Mouse (Mus musculus) lung, adult 2 months (tissue): ENCODE measurements around the gene Arl15. TPM values are rescaled to one million over a fixed set of nuclear protein-coding genes. Genes with fewer than 3 reads are reported as not detected.

Experiments used
- DNase-seq: peaks from one replicate; pipeline ENCODE4 v3.0.0; 2022
- H3K4me1 ChIP-seq: fragments of 200-500 bp; 2 replicates; pipeline ENCODE4 v1.6.1; 2011; ENCODE audit warnings: low read length; ENCODE audit not compliant: control insufficient read depth, insufficient read depth
- H3K4me3 ChIP-seq: fragments of 200-500 bp; replicated peaks from 2 replicates; pipeline ENCODE3; 2011; ENCODE audit warnings: low read depth, mild to moderate bottlenecking, control low read depth, low read length; ENCODE audit errors: extremely low read depth
- CTCF ChIP-seq: fragments of 200-500 bp; IDR thresholded peaks from 2 replicates; pipeline ENCODE4 v1.5.1; 2011; ENCODE audit warnings: mild to moderate bottlenecking, low read length, control low read depth; ENCODE audit not compliant: insufficient read depth
- POLR2A ChIP-seq: fragments of 200-500 bp; IDR thresholded peaks from 2 replicates; pipeline ENCODE4 v1.6.1; 2011; ENCODE audit warnings: low read depth, mild to moderate bottlenecking, control low read depth, low read length, borderline replicate concordance; ENCODE audit errors: extremely low read depth
- WGBS: fragments of 180-500 bp; shearing (Covaris S2); methylation state at CpG from one replicate; pipeline ENCODE4 v1.1.7; 2018; 5-methylcytosine and 5-hydroxymethylcytosine counted together
- polyA plus RNA-seq: library from polyadenylated mRNA; depleted of rRNA; stranded (reverse); fragments of >200 nt; gene quantifications from 2 replicates; pipeline ENCODE4 v1.2.3, GENCODE M21; 2012

The Arl15 gene
- polyA plus RNA-seq, 1 experiment: 15.1 TPM

DNA sequence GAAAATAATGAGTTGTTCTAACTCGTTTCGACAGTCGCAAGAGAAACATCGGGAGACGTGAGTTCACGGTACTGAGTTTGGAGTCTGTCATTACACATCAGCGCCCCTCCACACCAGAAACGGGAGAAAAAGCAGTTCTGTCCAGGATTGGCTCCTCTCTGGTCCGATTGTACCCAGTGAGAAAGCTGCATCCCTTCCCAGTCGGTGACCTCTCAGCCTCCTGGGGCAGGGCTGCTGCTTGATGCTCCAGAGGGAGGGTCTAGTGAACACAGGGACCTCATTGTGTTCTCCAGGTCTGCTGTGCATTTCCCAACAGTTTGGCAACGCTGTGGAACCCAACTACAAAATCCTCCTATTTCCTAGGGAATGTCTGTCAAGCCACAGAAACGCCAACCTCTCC is 216.7 kb downstream of the Arl15 start:
- Histone ChIP-seq H3K4me3 (no peak overlapping the region), H3K4me1 (no peaks in the 10 kb centered on the region)
- no peak for DNase-seq
- WGBS: 82% methylated on average over 12 of the region's 12 CpGs
- TF ChIP-seq CTCF (no peak), POLR2A (no peak)

DNA sequence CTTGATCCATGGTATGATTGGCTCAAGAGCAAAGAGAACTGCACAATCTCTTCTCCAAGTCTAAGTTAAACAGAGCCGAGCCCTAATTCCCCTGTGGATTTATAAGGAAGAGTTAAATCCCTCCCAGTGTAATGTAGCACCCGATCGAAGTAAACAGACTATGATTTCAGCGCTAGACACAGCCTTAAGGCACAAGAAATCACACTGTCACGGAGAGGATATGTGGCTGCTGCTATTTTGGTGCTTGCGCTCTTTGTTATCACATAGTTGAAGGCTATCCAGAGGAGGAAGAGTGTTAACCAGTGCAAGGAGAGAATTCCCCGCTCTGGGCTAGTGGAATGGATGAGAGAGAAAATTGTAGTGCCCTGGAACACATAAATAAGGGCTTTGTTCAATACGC is 223.6 kb downstream of the Arl15 start:
- TF ChIP-seq POLR2A (no peak), CTCF (no peak)
- WGBS: 74% methylated on average over 8 of the region's 8 CpGs
- Histone ChIP-seq H3K4me1 (no peaks in the 10 kb centered on the region), H3K4me3 (no peak overlapping the region)
- no peak for DNase-seq

DNA sequence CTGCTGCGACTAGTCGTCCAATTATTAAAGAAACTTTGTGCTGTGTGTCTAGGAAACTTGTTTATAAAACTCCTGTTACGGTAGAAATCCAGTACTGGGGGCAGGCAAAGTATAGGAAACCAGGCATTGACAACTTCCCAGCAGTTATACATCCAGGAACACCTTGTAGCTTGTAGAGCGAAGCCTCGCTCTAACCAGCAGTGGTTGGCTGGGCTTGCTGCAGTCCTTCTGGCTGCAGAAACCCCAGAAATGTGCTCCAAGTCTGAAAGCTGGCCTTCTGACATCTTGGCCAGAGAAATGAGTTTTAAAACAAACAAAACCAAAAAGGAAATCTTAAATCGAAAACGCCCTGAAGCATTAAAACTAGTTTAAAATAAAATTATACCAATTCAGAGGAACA is 229.2 kb downstream of the Arl15 start:
- TF ChIP-seq POLR2A: no peak
- no peak for TF ChIP-seq CTCF
- no peak for DNase-seq
- 71% methylated on average over 7 of the region's 7 CpGs for WGBS
- H3K4me1 ChIP-seq: no peaks in the 10 kb centered on the region; the same call in 1 of the 2 replicates
- no peak overlapping the region for H3K4me3 ChIP-seq

DNA sequence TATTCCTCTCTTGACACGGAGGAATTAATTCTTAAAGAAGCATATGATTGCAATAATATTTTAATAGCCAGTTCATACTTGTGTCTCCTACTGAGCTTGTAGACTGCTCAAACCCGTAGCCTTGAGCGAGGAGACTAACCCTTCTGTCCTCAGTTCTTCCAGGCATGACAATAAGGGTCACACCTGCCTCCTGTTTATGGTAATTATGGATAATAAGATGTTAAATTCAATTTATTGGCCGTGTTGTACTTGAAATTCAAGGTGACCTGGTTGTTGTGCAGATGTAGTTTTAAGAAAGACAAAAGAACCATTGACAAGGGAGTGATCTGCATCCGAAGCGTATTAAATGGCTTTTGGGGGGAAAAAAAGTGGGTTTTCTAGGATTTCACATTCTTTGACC is 232.0 kb downstream of the Arl15 start:
- Histone ChIP-seq H3K4me1 (no peaks in the 10 kb centered on the region; the same call in none of the 2 replicates), H3K4me3 (no peak overlapping the region)
- no peak for DNase-seq
- no peak for TF ChIP-seq CTCF
- TF ChIP-seq POLR2A: no peak
- 91% methylated on average over 6 of the region's 6 CpGs for WGBS

DNA sequence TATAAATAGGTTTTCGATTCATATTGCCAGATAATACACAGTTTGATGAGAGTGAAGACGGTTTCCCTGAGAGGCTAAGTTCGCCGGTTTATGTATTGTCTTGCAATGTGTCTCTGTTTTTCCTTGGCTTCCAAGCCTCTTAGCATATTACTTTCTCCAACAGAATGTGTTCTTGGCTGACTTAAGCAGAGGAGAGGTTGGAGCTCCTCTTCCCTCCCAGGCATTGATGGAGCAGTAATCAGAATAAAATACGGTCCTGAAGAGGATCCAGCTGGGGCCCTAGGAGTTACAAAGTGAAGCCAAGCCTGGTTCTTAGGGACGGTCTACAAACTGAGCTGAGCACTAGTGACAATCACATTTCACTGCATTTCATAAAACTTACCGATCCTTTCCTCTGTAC is 232.4 kb downstream of the Arl15 start:
- TF ChIP-seq POLR2A: no peak
- no peak for TF ChIP-seq CTCF
- WGBS: 89% methylated on average over 7 of the region's 7 CpGs
- no peak for DNase-seq
- H3K4me1 ChIP-seq: no peaks in the 10 kb centered on the region; the same call in none of the 2 replicates
- no peak overlapping the region for H3K4me3 ChIP-seq

DNA sequence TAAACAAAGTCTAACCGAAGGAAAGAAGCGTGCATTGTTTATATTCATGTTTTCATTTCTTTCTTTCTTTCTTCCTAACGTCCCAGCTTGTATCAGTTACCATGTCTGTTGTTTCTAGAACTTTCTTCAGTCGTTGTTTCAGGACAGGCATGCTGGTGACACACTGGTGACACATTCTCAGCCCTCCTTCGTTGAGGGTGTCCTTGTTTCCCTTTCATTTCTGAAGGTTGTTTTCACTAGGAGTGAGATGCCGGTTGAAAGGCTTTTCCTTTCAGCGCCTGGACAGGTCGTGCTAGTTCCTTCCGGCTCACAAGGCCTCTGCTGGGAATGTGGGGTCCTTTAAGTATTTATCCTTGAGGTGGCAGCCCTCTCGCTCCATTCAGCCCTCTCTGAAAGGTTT is 253.8 kb downstream of the Arl15 start:
- TF ChIP-seq POLR2A: no peak
- TF ChIP-seq CTCF: no peak
- no peak overlapping the region for H3K4me3 ChIP-seq
- DNase-seq: no peak
- WGBS: 38% methylated on average over 10 of the region's 10 CpGs
- H3K4me1 ChIP-seq: no peaks in the 10 kb centered on the region; the same call in 1 of the 2 replicates

DNA sequence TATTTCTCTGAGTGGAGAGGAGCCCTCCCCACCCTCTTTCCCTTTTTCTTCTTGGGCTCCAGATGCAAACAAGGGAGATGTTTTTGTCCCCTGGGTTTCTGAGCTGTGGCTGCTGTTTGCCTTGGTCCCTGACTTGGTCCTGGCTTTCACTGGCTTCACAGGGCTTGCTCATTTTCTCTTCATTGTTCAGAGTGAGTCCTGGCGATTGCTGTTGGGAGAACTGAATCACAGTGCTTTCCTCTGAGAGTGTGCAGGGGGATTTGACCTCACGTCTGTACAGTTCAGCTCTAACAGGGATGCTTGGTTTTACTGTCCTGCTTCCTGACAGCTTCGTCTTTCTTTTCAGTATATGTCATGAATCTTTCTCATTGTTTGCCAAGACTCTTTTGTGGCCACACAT is 254.4 kb downstream of the Arl15 start:
- WGBS: 69% methylated on average over 3 of the region's 3 CpGs
- no peak for TF ChIP-seq CTCF
- TF ChIP-seq POLR2A: no peak
- no peak for DNase-seq
- H3K4me3 ChIP-seq: no peak overlapping the region
- no peaks in the 10 kb centered on the region; the same call in 1 of the 2 replicates for H3K4me1 ChIP-seq

DNA sequence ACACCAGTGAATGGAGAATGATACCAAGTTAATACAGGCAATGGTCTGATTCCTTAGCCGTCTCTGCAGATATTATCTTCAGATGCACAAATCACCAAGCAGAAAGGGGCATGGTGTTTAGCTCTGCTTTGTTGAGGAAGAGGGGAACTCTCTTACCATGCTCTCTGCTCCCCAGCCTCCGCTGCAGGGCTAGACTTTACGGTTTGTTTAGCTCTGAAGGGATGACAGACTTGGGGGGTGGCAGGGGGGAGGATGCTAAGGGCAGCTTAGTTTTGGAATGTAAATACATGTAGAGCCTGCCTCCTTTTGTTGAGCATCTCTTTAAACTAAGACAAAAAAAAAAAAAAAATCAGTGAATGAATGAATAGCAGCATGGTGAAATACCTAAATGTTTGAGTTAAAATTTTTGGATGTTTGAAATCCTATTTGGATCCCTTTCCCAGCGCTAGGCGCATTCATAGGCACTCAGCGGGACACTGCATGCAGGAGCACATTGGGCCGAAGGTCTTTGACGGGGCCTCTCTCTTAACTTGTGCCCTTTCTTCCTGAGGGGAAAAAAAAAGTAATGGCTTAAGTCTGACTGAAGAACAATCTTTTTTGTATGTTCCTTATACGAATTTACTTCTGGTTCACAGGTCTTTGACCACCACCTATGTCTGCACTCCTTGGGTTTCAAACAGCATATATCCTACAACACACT is 257.0 kb downstream of the Arl15 start:
- 82% methylated on average over 9 of the region's 9 CpGs for WGBS
- no peak for DNase-seq
- Histone ChIP-seq H3K4me1 (no peaks in the 10 kb centered on the region; the same call in 1 of the 2 replicates), H3K4me3 (no peak overlapping the region)
- TF ChIP-seq CTCF: no peak
- TF ChIP-seq POLR2A: no peak

DNA sequence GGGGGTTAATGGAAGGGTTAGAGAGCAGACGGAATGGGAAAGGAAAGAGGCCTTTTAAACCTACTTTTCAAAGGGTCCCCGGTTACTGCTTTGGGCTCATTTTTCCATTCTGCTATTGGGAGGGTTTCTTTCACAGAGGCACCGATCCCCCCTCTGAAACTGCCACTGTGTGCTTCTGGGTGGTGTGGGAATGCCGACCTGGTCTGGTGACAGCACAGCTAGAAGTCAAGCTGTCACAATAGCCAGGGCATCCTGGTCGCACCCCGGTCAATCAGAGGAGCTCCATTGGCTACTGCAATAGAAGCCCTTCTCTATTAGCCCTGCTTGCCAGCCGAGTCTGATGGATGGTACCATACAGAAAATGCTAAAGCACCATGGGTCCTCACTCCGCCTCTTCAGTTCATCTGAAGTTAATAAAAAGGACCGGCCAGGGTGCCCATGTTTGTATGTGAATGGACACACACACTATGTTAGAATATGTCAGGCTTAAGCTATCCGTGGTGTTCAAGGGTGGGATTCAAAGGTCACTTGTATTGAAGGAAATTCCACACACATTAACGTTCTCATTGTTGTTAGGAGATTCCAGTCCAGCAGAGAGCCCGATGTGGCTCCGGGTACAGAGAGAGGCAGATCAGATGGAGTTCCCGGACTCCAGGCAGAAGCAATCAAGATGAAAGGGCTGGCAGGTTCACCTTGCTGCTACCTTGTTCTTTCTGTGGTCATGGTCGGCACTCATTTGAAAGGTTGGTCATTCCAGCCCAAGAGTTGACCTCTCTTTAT is 258.3 kb downstream of the Arl15 start:
- no peak for TF ChIP-seq POLR2A
- TF ChIP-seq CTCF: no peak
- Histone ChIP-seq H3K4me3 (no peak overlapping the region), H3K4me1 (no peaks in the 10 kb centered on the region)
- no peak for DNase-seq
- 80% methylated on average over 15 of the region's 15 CpGs for WGBS
